Mouse (Mus musculus) heart, embryonic 14.5 days (tissue): Measurements from ENCODE around the gene Vps13a. TPM values are rescaled to one million over a fixed set of nuclear protein-coding genes. Genes with fewer than 3 reads are reported as not detected.

Experiments used
- ATAC-seq: fragments of 200-750 bp; cut with Nextera tagmentation; 2 replicates; pipeline ENCODE4 v1.8.0; 2017; ENCODE audit warnings: low read depth, moderate TSS enrichment; ENCODE audit not compliant: insufficient number of reproducible peaks, insufficient read depth, low FRiP score
- H3K27ac ChIP-seq, 2 experiments: fragments of 200-500 bp in 1 of 2; fragments of 300-500 bp in 1 of 2; sonication (generic) in 1 of 2; replicated peaks in 1 of 2; 2 replicates each; pipeline ENCODE4 v1.5.1; 2012 to 2014; ENCODE audit warnings: low read depth in 2 of 2, low read length in 2 of 2, control low read depth in 1 of 2, mild to moderate bottlenecking in 1 of 2, mixed read lengths in 1 of 2; ENCODE audit not compliant: control insufficient read depth in 1 of 2, insufficient read depth in 1 of 2
- H3K27me3 ChIP-seq: fragments of 300-500 bp; sonication (generic); 2 replicates; pipeline ENCODE4 v1.6.1; 2014; ENCODE audit warnings: mild to moderate bottlenecking, low read length, control low read depth; ENCODE audit not compliant: control insufficient read depth, insufficient read depth
- H3K36me3 ChIP-seq: fragments of 300-500 bp; sonication (generic); 2 replicates; pipeline ENCODE4 v1.6.1; 2014; ENCODE audit warnings: mild to moderate bottlenecking, control low read depth, low read length, mixed read lengths; ENCODE audit not compliant: control insufficient read depth, insufficient read depth
- H3K4me1 ChIP-seq, 2 experiments: fragments of 200-500 bp in 1 of 2; fragments of 300-500 bp in 1 of 2; sonication (generic) in 1 of 2; 2 replicates each; pipeline ENCODE4 v1.6.1; 2012 to 2014; ENCODE audit warnings: low read length in 2 of 2, control low read depth in 1 of 2, mixed read lengths in 1 of 2; ENCODE audit not compliant: control insufficient read depth in 2 of 2, insufficient read depth in 2 of 2
- H3K4me2 ChIP-seq: fragments of 300-500 bp; sonication (generic); 2 replicates; pipeline ENCODE4 v1.6.1; 2014; ENCODE audit warnings: mild to moderate bottlenecking, low read length
- H3K4me3 ChIP-seq, 2 experiments: fragments of 200-500 bp in 1 of 2; fragments of 300-500 bp in 1 of 2; sonication (generic) in 1 of 2; 2 replicates each; pipeline ENCODE4 v1.5.1; 2012 to 2014; ENCODE audit warnings: low read length in 2 of 2, mild to moderate bottlenecking in 2 of 2, control low read depth in 1 of 2, low read depth in 1 of 2, moderate library complexity in 1 of 2; ENCODE audit not compliant: control insufficient read depth in 1 of 2, insufficient read depth in 1 of 2
- H3K9ac ChIP-seq: fragments of 300-500 bp; sonication (generic); 2 replicates; pipeline ENCODE4 v1.6.1; 2014; ENCODE audit warnings: mild to moderate bottlenecking, low read length
- H3K9me3 ChIP-seq: fragments of 300-500 bp; sonication (generic); 2 replicates; pipeline ENCODE4 v1.6.1; 2016; ENCODE audit warnings: low read length, control low read depth; ENCODE audit not compliant: control insufficient read depth
- WGBS: fragments of 180-500 bp; shearing (Covaris S2); extraction: QIAGEN DNeasy Blood & Tissue Kit; methylation state at CpG from one replicate; pipeline ENCODE4 v1.1.7; 2014; 5-methylcytosine and 5-hydroxymethylcytosine counted together
- polyA plus RNA-seq: library from polyadenylated mRNA; unstranded; fragments of >200 nt; fragmentation: Nextera tagmentation; extraction: Ambion mirVana; gene quantifications from 2 replicates; pipeline ENCODE4 v1.2.1, GENCODE M21; 2014

Vps13a gene
- polyA plus RNA-seq, 1 experiment from 2014 or later, result 11.3 TPM

DNA sequence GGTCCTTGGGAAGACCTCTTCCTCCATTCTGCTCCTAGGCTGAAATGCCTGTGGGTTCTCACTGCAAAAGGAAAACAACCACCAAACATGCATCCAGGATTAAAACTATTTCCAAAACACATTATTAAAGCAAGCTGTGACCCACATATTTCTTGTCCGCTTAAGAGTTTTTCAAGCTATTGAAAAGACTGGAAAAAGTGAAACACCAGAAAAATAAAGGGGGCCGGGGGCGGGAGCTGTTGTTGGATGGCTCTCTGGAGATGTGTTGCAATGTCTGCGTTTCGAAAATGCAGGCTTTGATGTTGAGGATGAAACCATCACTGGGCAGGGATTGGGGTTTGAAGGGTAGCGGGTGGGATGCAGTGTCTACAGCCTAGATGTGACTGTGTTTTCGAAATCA lies 196.2 kb downstream of the Vps13a start:
- Histone ChIP-seq H3K4me2 (no peak overlapping the region), H3K4me1 (no peaks in the 10 kb centered on the region), H3K27me3 (no peaks in the 10 kb centered on the region), H3K9ac (no peak overlapping the region), H3K27ac (no peak overlapping the region), H3K9me3 (peaks cover 9% of the 10 kb centered on the region; the same call in 1 of the 2 replicates), H3K36me3 (no peaks in the 10 kb centered on the region), H3K4me3 (no peak overlapping the region)
- ATAC-seq, result no peak
- WGBS, result 82% methylated on average over 7 of the region's 7 CpGs

- peaks cover 9% of the 10 kb centered on the region; the same call in 1 of the 2 replicates for H3K9me3 ChIP-seq
- H3K4me2 ChIP-seq, result no peak overlapping the region
- no peak overlapping the region for H3K27ac ChIP-seq
- WGBS, result 85% methylated on average over 8 of the region's 8 CpGs
- H3K27me3 ChIP-seq, result no peaks in the 10 kb centered on the region
- no peaks in the 10 kb centered on the region for H3K4me1 ChIP-seq
- no peak for ATAC-seq
- no peak overlapping the region for H3K9ac ChIP-seq
- H3K4me3 ChIP-seq, result no peak overlapping the region
- no peaks in the 10 kb centered on the region for H3K36me3 ChIP-seq
These were observed 200.2 kb downstream of the Vps13a start for GRCm38 (mm10) chr19:16580501-16580900.

- Histone ChIP-seq H3K4me2 (no peak overlapping the region), H3K9ac (no peak overlapping the region), H3K27me3 (no peaks in the 10 kb centered on the region), H3K27ac (no peak overlapping the region), H3K4me1 (no peaks in the 10 kb centered on the region), H3K36me3 (no peaks in the 10 kb centered on the region), H3K9me3 (peaks cover 9% of the 10 kb centered on the region; the same call in 1 of the 2 replicates), H3K4me3 (no peak overlapping the region)
- no peak for ATAC-seq
- WGBS, result 77% methylated on average over 7 of the region's 7 CpGs
These were observed 201.0 kb downstream of the Vps13a start for GRCm38 (mm10) chr19:16579656-16580260.

DNA sequence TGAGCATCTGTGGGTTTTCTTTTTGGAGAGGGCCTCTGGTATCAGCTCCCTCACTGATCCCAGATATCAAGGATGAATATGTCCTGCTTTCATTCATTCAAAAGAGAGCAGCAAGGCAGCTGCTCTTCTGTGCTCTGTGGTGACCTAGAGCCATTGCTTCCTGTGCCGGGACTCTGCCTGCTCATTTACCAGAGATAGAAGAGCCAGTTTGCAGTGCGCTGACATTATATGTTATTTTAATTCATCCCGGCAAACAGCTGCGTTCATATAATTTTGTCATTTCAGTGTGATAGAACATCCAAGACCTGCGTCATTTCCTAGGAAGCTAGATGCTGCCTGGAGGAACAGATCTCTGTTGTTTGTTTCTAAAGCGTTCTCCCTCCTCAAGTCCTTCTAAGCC lies 203.9 kb downstream of the Vps13a start:
- Histone ChIP-seq H3K9me3 (peaks cover 5% of the 10 kb centered on the region; the same call in 1 of the 2 replicates), H3K4me2 (no peak overlapping the region), H3K4me1 (no peaks in the 10 kb centered on the region), H3K36me3 (no peaks in the 10 kb centered on the region), H3K4me3 (no peak overlapping the region), H3K27me3 (no peaks in the 10 kb centered on the region), H3K27ac (no peak overlapping the region), H3K9ac (no peak overlapping the region)
- 83% methylated on average over 6 of the region's 6 CpGs for WGBS
- no peak for ATAC-seq

Other genes with a start within 250 kb of the Vps13a start
- gene Foxb2, start 92.9 kb upstream of the Vps13a start, polyA plus RNA-seq, result not detected in 2 replicates
- 11.3 and 11.6 TPM in 2 replicates for gene Prune2, start 175.2 kb upstream of the Vps13a start, polyA plus RNA-seq